15 mouse cellular contexts compared by ENCODE assay signal in genomic region chr13:24488526-24489070, GRCm38 (mm10).
"Had no signal": no experiment of that assay in that cellular context is flagged by ENCODE, and none has a peak within 500 bp of the region (broad histone marks: within the 10 kb centered on the region; RNA-seq: fewer than 3 reads in every experiment).

No protein-coding gene starts in this region.

- H3K27ac ChIP-seq: neural tube, embryonic 15.5 days; stomach, embryonic 15.5 days; stomach, postnatal 0 days had no signal

- H3K4me1 ChIP-seq: stomach, embryonic 15.5 days had no signal

- DNase-seq: retina, postnatal 1 day; right cerebral cortex, adult 18-20 months; right cerebral cortex, postnatal 14 days; right cerebral cortex, postnatal 25 days; right cerebral cortex, postnatal 4 days; spleen, adult 18-20 months; thymus, adult 18-20 months; thymus, adult 2 months; thymus, postnatal 14 days; thymus, postnatal 25 days; thymus, postnatal 36 days; thymus, postnatal 4 days had no signal

- H3K9ac ChIP-seq: neural tube, embryonic 15.5 days; stomach, embryonic 15.5 days had no signal

- H3K36me3 ChIP-seq: neural tube, embryonic 15.5 days; stomach, embryonic 15.5 days had no signal

- H3K9me3 ChIP-seq: neural tube, embryonic 15.5 days; stomach, embryonic 15.5 days had no signal

- H3K4me3 ChIP-seq: neural tube, embryonic 15.5 days; stomach, embryonic 15.5 days had no signal

- H3K4me2 ChIP-seq: neural tube, embryonic 15.5 days; stomach, embryonic 15.5 days had no signal

- H3K27me3 ChIP-seq: neural tube, embryonic 15.5 days; stomach, embryonic 15.5 days had no signal
